Mouse (Mus musculus) adrenal gland, postnatal 25 days (tissue): Measurements from ENCODE around the gene Ddx28. TPM values are rescaled to one million over a fixed set of nuclear protein-coding genes. Genes with fewer than 3 reads are reported as not detected.

Experiments
- DNase-seq: peaks from one replicate; pipeline ENCODE4 v3.0.0; 2021; ENCODE audit warnings: mixed read lengths
- total RNA-seq: library from RNA; stranded (reverse); gene quantifications from 2 replicates; pipeline ENCODE4 v1.2.3, GENCODE M21; 2021

The Ddx28 gene
- total RNA-seq, 1 experiment from 2014 or later, result 17.9 TPM

- DNase-seq, result peak; percentile 88
These were observed 45.8 kb downstream of the Ddx28 start, which contains the start of gene Slc12a4 for GRCm38 (mm10) chr8:105965905-105966341. TSS of gene Slc12a4 (minus strand) at chr8:105966097.

GRCm38 (mm10) chr8:105965266-105965904, 46.3 kb downstream of the Ddx28 start:
- DNase-seq, result peak; percentile 60

- DNase-seq, result no peak
These were observed 47.0 kb downstream of the Ddx28 start for GRCm38 (mm10) chr8:105964506-105965265.

GRCm38 (mm10) chr8:105961536-105961935, 50.1 kb downstream of the Ddx28 start:
- no peak for DNase-seq

GRCm38 (mm10) chr8:105961101-105961500, 50.6 kb downstream of the Ddx28 start:
- no peak for DNase-seq

Other genes with a start within 250 kb of the Ddx28 start
- 25.4 and 29.5 TPM in 2 replicates for gene Ranbp10, start 184.5 kb downstream of the Ddx28 start, total RNA-seq
- gene Tsnaxip1, start 184.2 kb downstream of the Ddx28 start, total RNA-seq, result not detected in 2 replicates
- gene Cenpt, start 158.6 kb downstream of the Ddx28 start, total RNA-seq, result 7.5 and 9.2 TPM in 2 replicates
- 38.0 and 40.1 TPM in 2 replicates for gene Thap11, start 156.8 kb downstream of the Ddx28 start, total RNA-seq
- gene Nutf2, start 151.3 kb downstream of the Ddx28 start, total RNA-seq, result 36.3 and 56.0 TPM in 2 replicates
- gene Edc4, start 131.0 kb downstream of the Ddx28 start, total RNA-seq, result 33.5 and 38.6 TPM in 2 replicates
- gene Nrn1l, start 118.3 kb downstream of the Ddx28 start, total RNA-seq, result 1.9 TPM in 1 of 2 replicates, not detected in the other
- 32.3 and 38.1 TPM in 2 replicates for gene Pskh1, start 111.4 kb downstream of the Ddx28 start, total RNA-seq
- 0.91 TPM in 1 of 2 replicates, not detected in the other for gene Ctrl, start 78.0 kb downstream of the Ddx28 start, total RNA-seq
- gene Psmb10, start 73.4 kb downstream of the Ddx28 start, total RNA-seq, result 70.6 and 74.9 TPM in 2 replicates
- 1.9 and 7.7 TPM in 2 replicates for gene Lcat, start 68.5 kb downstream of the Ddx28 start, total RNA-seq
- 40.6 and 43.5 TPM in 2 replicates for gene Slc12a4, start 45.8 kb downstream of the Ddx28 start, total RNA-seq
- gene Dpep3, start 32.5 kb downstream of the Ddx28 start, total RNA-seq, result not detected in 2 replicates
- gene Dus2, start 20.5 kb downstream of the Ddx28 start, total RNA-seq, result 12.5 and 16.8 TPM in 2 replicates
- gene Dpep2nb, start 5.9 kb downstream of the Ddx28 start, total RNA-seq, result not detected in 2 replicates
- 54.9 TPM in 2 replicates for gene Nfatc3, start 47.0 kb upstream of the Ddx28 start, total RNA-seq
- gene Esrp2, start 125.1 kb upstream of the Ddx28 start, total RNA-seq, result 2.0 and 3.9 TPM in 2 replicates
- 27.6 and 27.7 TPM in 2 replicates for gene Pla2g15, start 138.5 kb upstream of the Ddx28 start, total RNA-seq
- 25.6 and 29.0 TPM in 2 replicates for gene Slc7a6, start 157.0 kb upstream of the Ddx28 start, total RNA-seq
- 28.5 and 30.2 TPM in 2 replicates for gene Slc7a6os, start 199.1 kb upstream of the Ddx28 start, total RNA-seq
- gene Prmt7, start 199.1 kb upstream of the Ddx28 start, total RNA-seq, result 28.4 and 31.1 TPM in 2 replicates